Mouse (Mus musculus) limb, embryonic 14.5 days (tissue): ENCODE results near the gene Tlr13. TPM values are rescaled to one million over a fixed set of nuclear protein-coding genes. Genes with fewer than 3 reads are reported as not detected.

Experiments
- ATAC-seq: fragments of 200-750 bp; cut with Nextera tagmentation; 2 replicates; pipeline ENCODE4 v1.8.0; 2017; ENCODE audit warnings: low read depth, moderate number of reproducible peaks, moderate TSS enrichment; ENCODE audit not compliant: low FRiP score
- DNase-seq: peaks from one replicate; pipeline ENCODE4 v3.0.0-alpha.2; 2015; ENCODE audit warnings: low spot score
- H3K27ac ChIP-seq: fragments of 300-500 bp; sonication (generic); replicated peaks from 2 replicates; pipeline ENCODE4 v1.5.1; 2014; ENCODE audit warnings: low read depth, mild to moderate bottlenecking, low read length, moderate library complexity, mixed read lengths
- H3K27me3 ChIP-seq: fragments of 300-500 bp; sonication (generic); 2 replicates; pipeline ENCODE4 v1.6.1; 2014; ENCODE audit warnings: low read length, mixed read lengths; ENCODE audit not compliant: control insufficient read depth, insufficient read depth
- H3K36me3 ChIP-seq: fragments of 300-500 bp; sonication (generic); 2 replicates; pipeline ENCODE4 v1.6.1; 2014; ENCODE audit warnings: mild to moderate bottlenecking, low read length, moderate library complexity, mixed read lengths; ENCODE audit not compliant: control insufficient read depth, insufficient read depth
- H3K4me1 ChIP-seq: fragments of 300-500 bp; sonication (generic); 2 replicates; pipeline ENCODE4 v1.6.1; 2014; ENCODE audit warnings: antibody characterized with exemption, low read length, mixed read lengths; ENCODE audit not compliant: control insufficient read depth, insufficient read depth
- H3K4me2 ChIP-seq: fragments of 300-500 bp; sonication (generic); replicated peaks from 2 replicates; pipeline ENCODE4 v1.6.1; 2014; ENCODE audit warnings: low read depth, mild to moderate bottlenecking, low read length, moderate library complexity; ENCODE audit not compliant: severe bottlenecking
- H3K4me3 ChIP-seq: fragments of 300-500 bp; sonication (generic); replicated peaks from 2 replicates; pipeline ENCODE4 v1.5.1; 2014; ENCODE audit warnings: low read length
- H3K9ac ChIP-seq: fragments of 300-500 bp; sonication (generic); 2 replicates; pipeline ENCODE4 v1.6.1; 2014; ENCODE audit warnings: mild to moderate bottlenecking, low read depth, low read length, moderate library complexity; ENCODE audit not compliant: severe bottlenecking
- H3K9me3 ChIP-seq: fragments of 300-500 bp; sonication (generic); 2 replicates; pipeline ENCODE4 v1.6.1; 2016; ENCODE audit warnings: low read length; ENCODE audit not compliant: control insufficient read depth
- POLR2A ChIP-seq: fragments of 200-500 bp; IDR thresholded peaks from 2 replicates; pipeline ENCODE4 v1.8.0; 2012; ENCODE audit warnings: inconsistent platforms, mild to moderate bottlenecking, moderate library complexity, borderline replicate concordance; ENCODE audit not compliant: insufficient read depth, insufficient read length; ENCODE audit errors: extremely low read depth
- WGBS: fragments of 180-500 bp; shearing (Covaris S2); extraction: QIAGEN DNeasy Blood & Tissue Kit; methylation state at CpG from one replicate; pipeline ENCODE4 v1.1.7; 2014; 5-methylcytosine and 5-hydroxymethylcytosine counted together
- polyA plus RNA-seq, 2 experiments: library from polyadenylated mRNA; depleted of rRNA in 1 of 2; stranded (reverse) in 1 of 2; unstranded in 1 of 2; fragments of >200 nt; fragmentation: Nextera tagmentation in 1 of 2; extraction: Ambion mirVana in 1 of 2; gene quantifications; 2 replicates each; pipeline versions ENCODE4 v1.2.1 to v1.2.3; 2012 to 2014

The Tlr13 gene
- polyA plus RNA-seq (2012; rRNA removed) (0.68 and 0.84 TPM in 2 replicates), polyA plus RNA-seq (2014; fragmentation: Nextera tagmentation; extraction: Ambion mirVana) (0.76 and 1.2 TPM in 2 replicates)

DNA sequence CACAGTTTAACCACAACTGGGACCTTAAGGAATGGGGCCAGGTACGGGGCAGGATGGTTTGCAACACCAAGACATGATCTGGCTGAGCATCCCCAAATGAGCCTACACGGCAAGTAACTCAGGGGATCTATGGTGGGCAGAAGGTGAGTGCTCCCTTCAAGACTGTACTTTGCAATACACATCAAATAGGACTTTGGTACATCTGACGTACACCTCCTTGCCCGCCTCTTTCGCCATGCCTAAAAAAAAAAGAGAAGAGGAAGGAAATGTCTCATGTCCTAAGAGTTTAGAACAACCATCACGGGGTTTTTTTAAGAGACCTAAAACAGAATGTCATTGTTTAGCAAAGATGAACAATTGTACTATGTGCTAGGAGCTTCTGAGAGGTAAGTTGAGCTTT lies at the start of gene Tlr13:
Tlr13 (plus strand) TSS at position 269 of the 400 bp plus-strand sequence.
- no peaks in the 10 kb centered on the region for H3K36me3 ChIP-seq
- H3K4me3 ChIP-seq: no peak within 1 kb of the TSS
- H3K4me1 ChIP-seq: no peaks in the 10 kb centered on the region
- H3K27me3 ChIP-seq: no peaks in the 10 kb centered on the region
- no peak for ATAC-seq
- no peak for DNase-seq
- H3K9ac ChIP-seq: no peak within 1 kb of the TSS
- H3K4me2 ChIP-seq: no peak within 1 kb of the TSS
- H3K27ac ChIP-seq: no peak within 1 kb of the TSS
- no peak for TF ChIP-seq POLR2A
- H3K9me3 ChIP-seq: no peaks in the 10 kb centered on the region
- WGBS: 75% methylated on average over 6 of the region's 6 CpGs

DNA sequence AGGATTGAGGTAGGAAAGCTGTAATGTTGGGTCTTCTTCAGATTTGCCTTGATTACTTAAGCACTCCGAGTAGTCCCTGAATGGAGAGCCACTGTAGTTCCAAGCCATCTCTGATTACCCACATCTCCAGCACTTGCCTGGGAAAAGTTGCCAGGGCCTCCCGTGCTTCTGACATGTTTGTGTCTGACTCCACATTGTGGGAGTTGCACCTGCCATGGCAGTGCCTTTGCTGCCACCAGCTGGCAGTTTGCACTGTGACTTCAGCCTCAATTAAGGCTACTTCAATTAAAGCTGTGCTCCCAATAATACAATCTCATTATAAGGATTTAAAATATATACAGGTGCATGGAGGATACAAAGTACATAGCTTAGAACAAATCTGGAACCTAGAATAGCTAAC lies 37.5 kb upstream of the Tlr13 start:
- H3K9ac ChIP-seq: no peak overlapping the region
- no peaks in the 10 kb centered on the region for H3K27me3 ChIP-seq
- 62% methylated on average over 2 of the region's 2 CpGs for WGBS
- no peaks in the 10 kb centered on the region for H3K9me3 ChIP-seq
- peaks cover 20% of the 10 kb centered on the region for H3K36me3 ChIP-seq
- DNase-seq (no peak), ATAC-seq (no peak)
- no peak overlapping the region for H3K27ac ChIP-seq
- no peak overlapping the region for H3K4me3 ChIP-seq
- TF ChIP-seq POLR2A: no peak
- H3K4me1 ChIP-seq: no peaks in the 10 kb centered on the region
- H3K4me2 ChIP-seq: no peak overlapping the region

GRCm38 (mm10) chrX:106113881-106114280 lies 29.1 kb upstream of the Tlr13 start:
- Histone ChIP-seq H3K9ac (no peak overlapping the region), H3K4me3 (no peak overlapping the region), H3K4me2 (no peak overlapping the region), H3K9me3 (no peaks in the 10 kb centered on the region), H3K36me3 (peaks cover 10% of the 10 kb centered on the region; the same call in 1 of the 2 replicates), H3K27ac (no peak overlapping the region), H3K27me3 (no peaks in the 10 kb centered on the region), H3K4me1 (no peaks in the 10 kb centered on the region)
- DNase-seq (no peak), ATAC-seq (no peak)
- WGBS: 87% methylated on average over 4 of the region's 4 CpGs
- no peak for TF ChIP-seq POLR2A

DNA sequence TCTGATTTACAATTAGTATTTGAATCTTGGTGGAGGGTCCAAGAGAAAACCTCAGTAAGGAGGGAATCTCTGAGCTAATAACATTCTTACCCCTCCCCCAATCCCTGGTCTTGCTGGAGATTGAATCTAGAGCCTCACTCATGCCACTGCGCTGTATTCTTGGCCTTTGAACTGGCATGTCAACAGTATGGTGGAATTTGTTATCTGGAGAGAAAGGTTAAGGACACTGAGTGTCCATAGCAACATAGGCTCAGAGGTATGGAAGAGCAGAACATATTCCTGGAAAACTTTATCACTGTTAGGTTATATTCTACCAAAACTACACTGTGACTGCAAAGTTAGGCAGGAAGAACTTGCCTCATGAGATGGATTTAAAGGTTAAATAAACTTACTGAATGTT lies 28.3 kb upstream of the Tlr13 start:
- H3K4me1 ChIP-seq: no peaks in the 10 kb centered on the region
- peaks cover 12% of the 10 kb centered on the region; the same call in 1 of the 2 replicates for H3K36me3 ChIP-seq
- no peak overlapping the region for H3K4me3 ChIP-seq
- H3K9ac ChIP-seq: no peak overlapping the region
- no peak for TF ChIP-seq POLR2A
- H3K9me3 ChIP-seq: no peaks in the 10 kb centered on the region
- no peaks in the 10 kb centered on the region for H3K27me3 ChIP-seq
- no peak overlapping the region for H3K27ac ChIP-seq
- WGBS: 89% methylated on average over 1 of the region's 1 CpGs
- DNase-seq (no peak), ATAC-seq (no peak)
- H3K4me2 ChIP-seq: no peak overlapping the region

GRCm38 (mm10) chrX:106122823-106123222 lies 20.2 kb upstream of the Tlr13 start:
- Histone ChIP-seq H3K9me3 (no peaks in the 10 kb centered on the region), H3K4me1 (no peaks in the 10 kb centered on the region), H3K27ac (no peak overlapping the region), H3K36me3 (peaks cover 13% of the 10 kb centered on the region), H3K27me3 (no peaks in the 10 kb centered on the region), H3K4me2 (no peak overlapping the region), H3K9ac (no peak overlapping the region), H3K4me3 (no peak overlapping the region)
- DNase-seq (no peak), ATAC-seq (no peak)
- no peak for TF ChIP-seq POLR2A
- 83% methylated on average over 2 of the region's 2 CpGs for WGBS

DNA sequence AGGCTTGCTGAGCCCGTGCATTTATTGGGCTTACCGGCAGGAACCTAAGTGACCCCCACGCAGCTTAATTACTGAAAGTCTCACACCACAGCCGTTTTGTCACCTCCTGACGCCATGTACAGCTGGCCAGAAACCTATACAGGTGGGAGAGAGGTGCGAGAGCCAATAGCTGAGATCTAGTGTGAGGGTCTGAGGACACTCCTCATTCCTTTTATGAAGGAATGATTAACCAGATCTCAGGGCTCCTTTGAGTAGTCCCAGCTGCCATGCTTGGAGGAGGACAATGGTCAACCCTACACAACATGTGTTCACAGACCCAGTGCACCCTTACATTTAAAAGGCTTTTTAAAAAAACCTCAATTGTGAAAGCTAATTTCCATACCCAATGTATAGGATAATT lies 14.7 kb upstream of the Tlr13 start:
- no peaks in the 10 kb centered on the region for H3K9me3 ChIP-seq
- H3K36me3 ChIP-seq: peaks cover 5% of the 10 kb centered on the region
- no peak overlapping the region for H3K9ac ChIP-seq
- no peak for TF ChIP-seq POLR2A
- no peaks in the 10 kb centered on the region for H3K27me3 ChIP-seq
- H3K4me2 ChIP-seq: no peak overlapping the region
- no peaks in the 10 kb centered on the region for H3K4me1 ChIP-seq
- DNase-seq (no peak), ATAC-seq (no peak)
- no peak overlapping the region for H3K4me3 ChIP-seq
- WGBS: 53% methylated on average over 6 of the region's 6 CpGs
- H3K27ac ChIP-seq: no peak overlapping the region
